Mouse (Mus musculus) C2C12 (cell line): Measurements from ENCODE around the gene Tex19.2.
A peak's percentile ranks its signal among the peaks of the same experiment; 100 is the strongest.

ENCODE experiments used
- CTCF ChIP-seq: IDR thresholded peaks from one replicate; pipeline ENCODE4 v1.5.1; 2011; ENCODE audit not compliant: control insufficient read depth, insufficient read depth, insufficient read length
- MAX ChIP-seq: IDR thresholded peaks from one replicate; pipeline ENCODE4 v1.6.1; 2011; ENCODE audit warnings: mild to moderate bottlenecking, control low read depth

DNA sequence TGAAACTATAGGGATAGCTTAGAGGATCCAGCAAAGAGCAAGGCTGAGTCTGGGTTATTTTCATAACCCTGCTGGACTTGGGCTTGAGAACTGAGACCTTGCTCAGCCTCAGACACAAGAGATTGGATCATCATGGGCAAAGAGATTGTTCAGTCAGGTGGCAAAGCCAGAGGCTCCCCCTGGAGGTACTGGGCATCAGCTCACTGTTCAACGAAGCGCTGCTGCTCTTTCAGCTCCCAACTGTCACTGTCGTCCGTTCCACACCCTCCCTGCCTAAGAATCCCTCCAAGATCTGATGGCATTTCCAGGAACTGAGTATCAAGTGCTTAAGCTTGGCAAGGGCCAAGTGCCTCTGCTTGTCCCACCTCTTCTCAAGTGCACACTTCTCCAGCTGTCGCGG, 20.3 kb upstream of the Tex19.2 start:
- peak; percentile 13 for TF ChIP-seq CTCF
- no peak for TF ChIP-seq MAX
